Mouse (Mus musculus): Measurements from ENCODE around the gene Rps6ka6. TPM values are rescaled to one million over a fixed set of nuclear protein-coding genes. Genes with fewer than 3 reads are reported as not detected.

The Rps6ka6 gene
- 1 to 10 TPM; 5.3 to 5.5 TPM for total RNA-seq (2021)
- long read RNA-seq, experiment 1, full-length matches to known transcripts: 1 of 2 reads
- long read RNA-seq, experiment 1, partial matches to known transcripts: 0 of 2 reads
- long read RNA-seq, experiment 1, other reads (novel, unspliced or antisense): 1 of 2 reads
- long read RNA-seq, experiment 2, full-length matches to known transcripts: 3 of 3 reads
- long read RNA-seq, experiment 2, partial matches to known transcripts: 0 of 3 reads
- long read RNA-seq, experiment 2, other reads (novel, unspliced or antisense): 0 of 3 reads

GRCm38 (mm10) chrX:111537859-111538258, at the start of gene Rps6ka6:
Gene Rps6ka6 (minus strand): TSS chrX:111537959.
- intact Hi-C loops (cut with DNase I): no loop called here
- no peak for DNase-seq (ENCODE audit: low spot score in 2 of 2)

GRCm38 (mm10) chrX:111577044-111577443, 39.3 kb upstream of the Rps6ka6 start:
- no peak for DNase-seq (ENCODE audit: low spot score in 2 of 2)
- intact Hi-C loops (cut with DNase I): no loop called here

- intact Hi-C loops (cut with DNase I): no loop called here
Measured at GRCm38 (mm10) chrX:111518206-111518605, 19.6 kb downstream of the Rps6ka6 start.

GRCm38 (mm10) chrX:111463565-111464093, 74.1 kb downstream of the Rps6ka6 start:
- no peak for DNase-seq (ENCODE audit: low spot score in 2 of 2)

More at GRCm38 (mm10) chrX:111518206-111518605, 19.6 kb downstream of the Rps6ka6 start:
- no peak for DNase-seq (ENCODE audit: low spot score in 2 of 2)

GRCm38 (mm10) chrX:111462833-111463564, 74.8 kb downstream of the Rps6ka6 start:
- intact Hi-C loops (cut with DNase I): no loop called here
- peak; percentile 15 to 49 for DNase-seq (ENCODE audit: low spot score in 2 of 2)

More at GRCm38 (mm10) chrX:111463565-111464093, 74.1 kb downstream of the Rps6ka6 start:
- intact Hi-C loops (cut with DNase I): no loop called here

GRCm38 (mm10) chrX:111462495-111462832, 75.3 kb downstream of the Rps6ka6 start:
- no peak for DNase-seq (ENCODE audit: low spot score in 2 of 2)
- intact Hi-C loops (cut with DNase I): no loop called here

GRCm38 (mm10) chrX:111462092-111462491, 75.7 kb downstream of the Rps6ka6 start:
- intact Hi-C loops (cut with DNase I): no loop called here
- DNase-seq (ENCODE audit: low spot score in 2 of 2): no peak

- intact Hi-C loops (cut with DNase I): no loop called here
Measured at GRCm38 (mm10) chrX:111460166-111460565, 77.6 kb downstream of the Rps6ka6 start.

GRCm38 (mm10) chrX:111436571-111436970, 101.2 kb downstream of the Rps6ka6 start:
- intact Hi-C loops (cut with DNase I): no loop called here
- peak in 1 of 2 experiments; percentile 1 for DNase-seq (ENCODE audit: low spot score in 2 of 2)

More at GRCm38 (mm10) chrX:111460166-111460565, 77.6 kb downstream of the Rps6ka6 start:
- no peak for DNase-seq (ENCODE audit: low spot score in 2 of 2)

GRCm38 (mm10) chrX:111414775-111415174, 123.0 kb downstream of the Rps6ka6 start:
- intact Hi-C loops (cut with DNase I): no loop called here
- no peak for DNase-seq (ENCODE audit: low spot score in 2 of 2)

GRCm38 (mm10) chrX:111404816-111405215, 132.9 kb downstream of the Rps6ka6 start:
- no peak for DNase-seq (ENCODE audit: low spot score in 2 of 2)
- intact Hi-C loops (cut with DNase I): no loop called here

- intact Hi-C loops (cut with DNase I): no loop called here
- no peak for DNase-seq (ENCODE audit: low spot score in 2 of 2)
Measured at GRCm38 (mm10) chrX:111377020-111377419, 160.7 kb downstream of the Rps6ka6 start.

GRCm38 (mm10) chrX:111374177-111374576, 163.6 kb downstream of the Rps6ka6 start:
- intact Hi-C loops (cut with DNase I): no loop called here
- no peak for DNase-seq (ENCODE audit: low spot score in 2 of 2)

Other genes with a start within 250 kb of the Rps6ka6 start
- 1 to 10 TPM; 2.9 to 3.2 TPM for gene Hdx, start 159.1 kb upstream of the Rps6ka6 start, total RNA-seq (2021)